Mouse (Mus musculus): Measurements from ENCODE around the gene Mrpl3. TPM values are rescaled to one million over a fixed set of nuclear protein-coding genes. Genes with fewer than 3 reads are reported as not detected.
"Not testable (repeated sequence)": the region's sequence is repeated elsewhere in the genome, so short reads cannot be mapped to it uniquely, and the experiment has no call there.

Gene Mrpl3
- total RNA-seq (2022): 10 to 100 TPM; 65.9 to 76.9 (median 73.6) TPM

GRCm38 (mm10) chr9:105053147-105053557 lies at the start of gene Mrpl3:
Mrpl3 (plus strand) TSS chr9:105053239.
- peak; percentile 74 to 78 for DNase-seq (ENCODE audit: low spot score in 2 of 2)

- DNase-seq (ENCODE audit: low spot score in 2 of 2): no peak
These were observed 42.3 kb upstream of the Mrpl3 start for GRCm38 (mm10) chr9:105010721-105011120.

- no peak for DNase-seq (ENCODE audit: low spot score in 2 of 2)
These were observed 34.9 kb upstream of the Mrpl3 start for GRCm38 (mm10) chr9:105018186-105018585.

- no peak for DNase-seq (ENCODE audit: low spot score in 2 of 2)
These were observed 24.7 kb upstream of the Mrpl3 start for GRCm38 (mm10) chr9:105028311-105028710.

GRCm38 (mm10) chr9:105032572-105032971 lies 20.5 kb upstream of the Mrpl3 start:
- no peak for DNase-seq (ENCODE audit: low spot score in 2 of 2)

GRCm38 (mm10) chr9:105033641-105034040 lies 19.4 kb upstream of the Mrpl3 start:
- DNase-seq (ENCODE audit: low spot score in 2 of 2): no peak

- no peak for DNase-seq (ENCODE audit: low spot score in 2 of 2)
These were observed 15.2 kb upstream of the Mrpl3 start for GRCm38 (mm10) chr9:105037847-105038246.

GRCm38 (mm10) chr9:105046014-105046413 lies 7.0 kb upstream of the Mrpl3 start:
- DNase-seq (ENCODE audit: low spot score in 2 of 2): no peak

GRCm38 (mm10) chr9:105048351-105048750 lies 4.7 kb upstream of the Mrpl3 start:
- DNase-seq (ENCODE audit: low spot score in 2 of 2): no peak

GRCm38 (mm10) chr9:105049636-105050035 lies 3.4 kb upstream of the Mrpl3 start:
- no peak for DNase-seq (ENCODE audit: low spot score in 2 of 2)

GRCm38 (mm10) chr9:105050257-105050656 lies 2.8 kb upstream of the Mrpl3 start:
- DNase-seq (ENCODE audit: low spot score in 2 of 2): no peak

GRCm38 (mm10) chr9:105053812-105054211 lies 773 bp downstream of the Mrpl3 start:
- DNase-seq (ENCODE audit: low spot score in 2 of 2): no peak

GRCm38 (mm10) chr9:105069106-105069505 lies 16.1 kb downstream of the Mrpl3 start:
- DNase-seq (ENCODE audit: low spot score in 2 of 2): no peak

GRCm38 (mm10) chr9:105072991-105073748 lies 20.1 kb downstream of the Mrpl3 start:
- DNase-seq (ENCODE audit: low spot score in 2 of 2): no peak

- DNase-seq (ENCODE audit: low spot score in 2 of 2): no peak
These were observed 21.8 kb downstream of the Mrpl3 start for GRCm38 (mm10) chr9:105074851-105075250.

- DNase-seq (ENCODE audit: low spot score in 2 of 2): no peak
These were observed 23.9 kb downstream of the Mrpl3 start for GRCm38 (mm10) chr9:105076756-105077424.

GRCm38 (mm10) chr9:105078460-105078859 lies 25.4 kb downstream of the Mrpl3 start:
- DNase-seq (ENCODE audit: low spot score in 2 of 2): no peak

- no peak for DNase-seq (ENCODE audit: low spot score in 2 of 2)
These were observed 27.2 kb downstream of the Mrpl3 start for GRCm38 (mm10) chr9:105080246-105080645.

GRCm38 (mm10) chr9:105100807-105101570 lies 48.0 kb downstream of the Mrpl3 start:
- DNase-seq (ENCODE audit: low spot score in 2 of 2): no peak

GRCm38 (mm10) chr9:105101911-105102310 lies 48.9 kb downstream of the Mrpl3 start:
- DNase-seq (ENCODE audit: low spot score in 2 of 2): no peak

GRCm38 (mm10) chr9:105103893-105104292 lies 50.9 kb downstream of the Mrpl3 start:
- no peak for DNase-seq (ENCODE audit: low spot score in 2 of 2)

- DNase-seq (ENCODE audit: low spot score in 2 of 2): not testable (repeated sequence)
These were observed 72.2 kb downstream of the Mrpl3 start for GRCm38 (mm10) chr9:105125206-105125605.

Data from gastrocnemius, adult 8-10 months (tissue).